Mouse (Mus musculus): ENCODE measurements at regions not wholly inside any gene's neighbourhood (a gene's known extent, or its start where the extent isn't known, plus 50 kb on each side); places are given as distances from the start of the nearest gene placed in this dataset.
A peak's percentile ranks its signal among the peaks of the same experiment; 100 is the strongest.

DNA sequence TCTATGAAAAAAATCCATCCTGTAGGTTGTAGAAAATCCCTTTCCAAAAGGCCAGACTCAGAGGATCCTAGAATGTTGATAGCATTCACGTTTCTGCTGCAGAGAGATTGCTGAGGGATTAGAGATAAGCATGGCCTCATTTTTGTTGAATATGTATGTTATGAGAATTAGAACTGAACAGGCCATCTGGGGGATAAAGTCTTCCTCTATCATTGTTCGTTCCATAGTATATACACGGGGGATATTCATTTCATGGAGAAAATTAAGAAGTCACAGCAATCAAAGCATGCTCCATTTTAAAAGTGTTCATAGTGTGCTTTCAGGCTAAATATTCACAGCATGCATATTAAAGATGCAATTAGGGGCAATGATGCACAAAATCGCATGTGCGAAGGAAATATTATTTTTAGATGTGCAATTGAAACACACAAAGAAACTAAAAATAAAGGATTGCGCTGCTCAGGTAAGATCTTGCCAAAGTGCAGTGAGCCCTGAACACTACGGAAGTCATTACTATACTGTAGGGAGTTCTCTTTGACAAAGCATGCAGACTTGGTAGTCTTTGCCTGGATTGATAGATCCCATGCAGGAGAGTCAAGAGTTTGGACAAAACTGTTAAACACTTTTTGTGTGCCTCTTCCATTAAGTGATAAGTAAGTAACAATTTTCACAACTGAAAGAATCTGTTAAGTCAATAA lies 511.5 kb downstream of the Phf3 start:
- DNase-seq = no peak

GRCm38 (mm10) chr1:30320657-30321262 lies 553.0 kb downstream of the Phf3 start:
- no peak for DNase-seq

DNA sequence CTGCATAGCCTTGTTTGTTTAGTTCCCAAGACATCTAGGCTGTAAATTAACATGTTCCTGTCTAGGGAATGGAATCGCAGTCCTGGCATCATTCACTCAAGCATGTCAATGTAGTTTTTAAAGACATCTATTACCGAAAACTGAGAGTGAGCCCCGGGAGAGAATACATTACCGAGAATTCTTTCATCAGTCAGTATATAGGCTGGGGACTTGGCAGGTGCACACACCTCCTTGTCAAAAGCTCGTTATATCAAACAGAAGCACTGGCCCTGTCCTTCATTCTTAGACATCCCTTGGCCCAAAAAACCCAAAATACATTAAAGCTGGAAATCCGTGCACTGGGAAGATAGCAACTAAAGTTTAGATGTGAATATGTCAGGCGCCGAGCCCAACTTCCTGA lies 555.5 kb downstream of the Phf3 start:
- no peak for DNase-seq

DNA sequence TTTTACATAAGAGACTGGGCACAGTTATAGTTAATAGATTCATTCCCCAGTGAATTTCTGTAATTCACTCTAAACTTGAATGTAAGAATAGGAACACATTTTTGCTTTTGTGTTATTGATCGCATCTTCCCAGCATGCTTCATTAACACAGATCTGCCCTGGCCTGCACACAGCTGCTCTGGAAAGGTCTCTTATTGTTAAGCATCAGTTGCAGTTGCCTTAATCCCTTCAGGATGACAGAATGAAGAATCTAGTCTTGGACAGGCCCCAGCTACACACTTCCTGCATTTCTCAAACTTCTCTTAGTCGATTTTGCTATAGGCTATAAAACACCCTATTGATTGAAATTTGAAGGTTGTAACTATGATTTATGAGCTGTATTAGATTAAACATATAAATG lies 584.6 kb downstream of the Phf3 start:
- no peak for DNase-seq

GRCm38 (mm10) chr1:30262418-30262817 lies 611.3 kb downstream of the Phf3 start:
- no peak for DNase-seq

- no peak for DNase-seq
Observed at GRCm38 (mm10) chr1:30259547-30259946, 614.2 kb downstream of the Phf3 start.

DNA sequence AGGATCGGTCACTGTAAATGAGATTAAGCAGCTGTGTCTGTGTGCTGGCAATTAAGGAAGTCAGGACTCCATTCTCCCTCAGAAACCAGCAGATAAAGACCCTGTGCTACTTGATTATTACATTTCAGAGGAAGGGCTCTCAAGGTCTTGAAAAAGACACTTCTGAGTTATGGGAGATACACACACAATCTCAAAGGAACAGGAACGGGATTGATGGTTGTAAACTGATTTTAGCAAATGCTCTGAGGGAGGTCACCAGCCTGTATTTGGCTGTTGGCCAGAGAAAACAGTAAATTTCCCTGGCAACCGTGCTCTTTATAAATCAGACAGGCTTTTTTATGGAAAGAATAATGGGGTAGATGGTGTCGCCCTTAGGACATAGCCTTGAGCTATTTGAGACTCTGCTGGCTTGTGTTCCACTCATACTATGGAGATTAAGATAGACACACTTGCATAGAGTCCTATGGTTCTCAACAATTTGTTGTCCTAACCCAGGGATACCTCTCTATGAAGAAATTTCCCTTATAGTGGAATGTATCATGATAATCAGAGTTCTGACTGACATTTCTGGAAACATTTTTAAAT lies 656.9 kb downstream of the Phf3 start:
- no peak for DNase-seq

- DNase-seq = no peak
Observed at GRCm38 (mm10) chr1:30204608-30205262, 669.0 kb downstream of the Phf3 start.

DNA sequence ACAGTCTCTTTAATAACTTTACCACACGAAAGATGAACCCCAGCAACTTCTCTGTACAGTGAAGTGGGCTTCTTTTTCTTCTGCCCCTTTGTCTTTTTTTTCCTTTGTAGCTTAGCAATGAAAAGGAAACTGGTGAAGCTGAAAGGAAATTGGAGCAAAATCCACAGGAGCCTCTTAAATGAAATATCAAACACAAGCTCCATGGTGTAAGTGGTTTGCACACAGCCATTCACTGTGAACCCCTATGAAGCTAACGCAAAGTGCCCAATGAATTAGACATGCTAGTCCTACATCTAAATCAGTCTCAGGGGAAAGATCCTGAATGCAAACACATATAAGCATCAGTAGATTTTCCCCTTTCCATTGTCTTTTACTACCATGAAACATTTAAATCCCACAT lies 697.5 kb downstream of the Phf3 start:
- no peak for DNase-seq

GRCm38 (mm10) chr1:30144997-30145396 lies 728.7 kb downstream of the Phf3 start:
- DNase-seq = peak; percentile 8

DNA sequence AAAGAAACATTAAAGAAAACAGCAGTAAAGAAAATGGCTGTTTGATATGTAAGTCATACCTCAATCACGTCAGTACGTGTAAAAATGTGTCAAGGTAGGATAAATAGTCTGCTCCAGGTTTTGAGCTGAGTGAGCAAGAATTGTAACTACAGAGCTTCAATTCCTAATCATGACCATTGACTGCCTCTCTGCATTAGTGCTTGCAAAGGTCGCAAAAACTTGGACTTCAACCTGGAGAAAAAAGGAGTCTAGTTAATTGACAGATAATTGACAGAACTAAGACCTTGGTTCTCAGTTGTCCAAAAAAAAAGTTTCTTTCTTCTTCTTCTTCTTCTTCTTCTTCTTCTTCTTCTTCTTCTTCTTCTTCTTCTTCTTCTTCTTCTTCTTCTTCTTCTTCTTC lies 759.5 kb downstream of the Phf3 start:
- DNase-seq = no peak

Small RNA genes in the stretch of these regions (microRNA-seq; reads per million reads assigned to microRNA genes)
- 0 reads per million in 2 experiments for gene Gm27430
